Mouse (Mus musculus) small intestine, adult 2 months (tissue): ENCODE measurements around the gene Capn2. TPM values are rescaled to one million over a fixed set of nuclear protein-coding genes. Genes with fewer than 3 reads are reported as not detected.

Source experiments
- H3K27ac ChIP-seq: fragments of 200-500 bp; 2 replicates; pipeline ENCODE4 v1.5.1; 2012; ENCODE audit warnings: low read depth, low read length, control low read depth, inconsistent platforms; ENCODE audit not compliant: insufficient read depth
- H3K27me3 ChIP-seq: fragments of 200-500 bp; 2 replicates; pipeline ENCODE4 v1.6.1; 2012; ENCODE audit warnings: mild to moderate bottlenecking, moderate library complexity, low read length, inconsistent platforms; ENCODE audit not compliant: control insufficient read depth, insufficient read depth
- H3K36me3 ChIP-seq: fragments of 200-500 bp; 2 replicates; pipeline ENCODE4 v1.6.1; 2012; ENCODE audit warnings: mild to moderate bottlenecking, low read length, control low read depth, inconsistent platforms; ENCODE audit not compliant: control insufficient read depth, insufficient read depth
- H3K4me1 ChIP-seq: fragments of 200-500 bp; 2 replicates; pipeline ENCODE4 v1.6.1; 2012; ENCODE audit warnings: low read length, inconsistent platforms, mixed read lengths; ENCODE audit not compliant: control insufficient read depth, insufficient read depth, insufficient read length
- H3K4me3 ChIP-seq: fragments of 200-500 bp; 2 replicates; pipeline ENCODE4 v1.5.1; 2012; ENCODE audit warnings: low read depth, mild to moderate bottlenecking, control low read depth, inconsistent platforms, low read length, moderate library complexity
- CTCF ChIP-seq: fragments of 200-500 bp; IDR thresholded peaks from 2 replicates; pipeline ENCODE4 v1.5.1; 2012; ENCODE audit warnings: low read depth, mild to moderate bottlenecking, control low read depth, inconsistent platforms, low read length, moderate library complexity, mixed read lengths; ENCODE audit not compliant: insufficient replicate concordance, insufficient read length; ENCODE audit errors: extremely low read depth
- POLR2A ChIP-seq: fragments of 200-500 bp; IDR thresholded peaks from 2 replicates; pipeline ENCODE4 v1.6.1; 2012; ENCODE audit warnings: low read depth, mild to moderate bottlenecking, control low read depth, inconsistent platforms, low read length, moderate library complexity
- WGBS: fragments of 180-500 bp; shearing (Covaris S2); methylation state at CpG from one replicate; pipeline ENCODE4 v1.1.7; 2018; 5-methylcytosine and 5-hydroxymethylcytosine counted together
- polyA plus RNA-seq: library from polyadenylated mRNA; depleted of rRNA; stranded (reverse); fragments of >200 nt; gene quantifications from 2 replicates; pipeline ENCODE4 v1.2.3, GENCODE M21; 2012

Gene Capn2
- polyA plus RNA-seq, 1 experiment: 6.6 TPM

- peak overlapping the region; percentile 68 for H3K27ac ChIP-seq
- H3K4me1 ChIP-seq: 0 out of 2 replicates have a peak, but pooled peaks cover 5% of the 10 kb centered on the region
- H3K4me3 ChIP-seq: no peak overlapping the region
- no peak for TF ChIP-seq POLR2A
- TF ChIP-seq CTCF: no peak
- WGBS: 81% methylated on average over 13 of the region's 13 CpGs
- peaks cover 34% of the 10 kb centered on the region for H3K36me3 ChIP-seq
- H3K27me3 ChIP-seq: no peaks in the 10 kb centered on the region
Observed at GRCm38 (mm10) chr1:182460291-182461244, 56.8 kb downstream of the Capn2 start.

GRCm38 (mm10) chr1:182459436-182459835 lies 58.0 kb downstream of the Capn2 start:
- Histone ChIP-seq H3K4me3 (no peak overlapping the region), H3K4me1 (0 out of 2 replicates have a peak, but pooled peaks cover 5% of the 10 kb centered on the region), H3K27me3 (no peaks in the 10 kb centered on the region), H3K36me3 (peaks cover 39% of the 10 kb centered on the region), H3K27ac (no peak overlapping the region)
- no peak for TF ChIP-seq CTCF
- TF ChIP-seq POLR2A: no peak
- 81% methylated on average over 8 of the region's 8 CpGs for WGBS

- H3K27ac ChIP-seq: no peak overlapping the region
- TF ChIP-seq POLR2A (no peak), CTCF (no peak)
- no peak overlapping the region for H3K4me3 ChIP-seq
- H3K36me3 ChIP-seq: peaks cover 45% of the 10 kb centered on the region
- H3K27me3 ChIP-seq: no peaks in the 10 kb centered on the region
- 0 out of 2 replicates have a peak, but pooled peaks cover 5% of the 10 kb centered on the region for H3K4me1 ChIP-seq
- WGBS: 81% methylated on average over 19 of the region's 19 CpGs
Observed at GRCm38 (mm10) chr1:182458556-182458955, 58.9 kb downstream of the Capn2 start.

GRCm38 (mm10) chr1:182455080-182455479 lies 62.3 kb downstream of the Capn2 start:
- Histone ChIP-seq H3K4me3 (no peak overlapping the region), H3K36me3 (peaks cover 43% of the 10 kb centered on the region), H3K27ac (no peak overlapping the region), H3K27me3 (no peaks in the 10 kb centered on the region), H3K4me1 (no peaks in the 10 kb centered on the region)
- 84% methylated on average over 2 of the region's 2 CpGs for WGBS
- no peak for TF ChIP-seq POLR2A
- no peak for TF ChIP-seq CTCF

GRCm38 (mm10) chr1:182452473-182452872 lies 64.9 kb downstream of the Capn2 start:
- no peaks in the 10 kb centered on the region for H3K27me3 ChIP-seq
- TF ChIP-seq POLR2A: no peak
- no peak for TF ChIP-seq CTCF

GRCm38 (mm10) chr1:182448276-182449035 lies 69.0 kb downstream of the Capn2 start:
- Histone ChIP-seq H3K4me3 (no peak overlapping the region), H3K36me3 (peaks cover 62% of the 10 kb centered on the region), H3K27me3 (no peaks in the 10 kb centered on the region), H3K4me1 (no peaks in the 10 kb centered on the region), H3K27ac (no peak overlapping the region)
- TF ChIP-seq CTCF (no peak), POLR2A (no peak)
- WGBS: 94% methylated on average over 14 of the region's 14 CpGs

More at GRCm38 (mm10) chr1:182452473-182452872, 64.9 kb downstream of the Capn2 start:
- peaks cover 46% of the 10 kb centered on the region for H3K36me3 ChIP-seq
- 92% methylated on average over 4 of the region's 4 CpGs for WGBS
- H3K27ac ChIP-seq: no peak overlapping the region
- H3K4me3 ChIP-seq: no peak overlapping the region
- no peaks in the 10 kb centered on the region for H3K4me1 ChIP-seq
